Mouse (Mus musculus): ENCODE measurements at regions not wholly inside any gene's neighbourhood (a gene's known extent, or its start where the extent isn't known, plus 50 kb on each side); places are given as distances from the start of the nearest gene placed in this dataset.
"Not testable (repeated sequence)": the region's sequence is repeated elsewhere in the genome, so short reads cannot be mapped to it uniquely, and the experiment has no call there.

- no peak for DNase-seq
- intact Hi-C loops (cut with DNase I), result no loop called here
Observed at GRCm38 (mm10) chrX:114314586-114314985, 159.5 kb upstream of the Klhl4 start.

GRCm38 (mm10) chrX:114324285-114324684 is 149.8 kb upstream of the Klhl4 start:
- DNase-seq, result no peak
- intact Hi-C loops (cut with DNase I), result loop anchor here (5.0 kb wide), 1 partner anchor 233 kb away; no protein-coding TSS in a partner anchor

GRCm38 (mm10) chrX:114336151-114336550 is 138.0 kb upstream of the Klhl4 start:
- intact Hi-C loops (cut with DNase I); DNase-seq: not testable (repeated sequence)

GRCm38 (mm10) chrX:114359240-114359639 is 114.9 kb upstream of the Klhl4 start:
- DNase-seq, result no peak
- intact Hi-C loops (cut with DNase I), result no loop called here
